Mouse (Mus musculus) limb, embryonic 15.5 days (tissue): Measurements from ENCODE around the gene Shroom1. TPM values are rescaled to one million over a fixed set of nuclear protein-coding genes. Genes with fewer than 3 reads are reported as not detected.

ENCODE experiments used
- ATAC-seq: fragments of 200-750 bp; cut with Nextera tagmentation; 2 replicates; pipeline ENCODE4 v1.8.0; 2017; ENCODE audit warnings: low read depth, moderate TSS enrichment; ENCODE audit not compliant: insufficient number of reproducible peaks, low FRiP score, low TSS enrichment
- H3K27ac ChIP-seq: fragments of 300-500 bp; sonication (generic); 2 replicates; pipeline ENCODE4 v1.5.1; 2015; ENCODE audit warnings: moderate library complexity, mild to moderate bottlenecking, inconsistent platforms
- H3K27me3 ChIP-seq: fragments of 300-500 bp; sonication (generic); 2 replicates; pipeline ENCODE4 v1.6.1; 2015; ENCODE audit warnings: inconsistent platforms
- H3K36me3 ChIP-seq: fragments of 300-500 bp; sonication (generic); 2 replicates; pipeline ENCODE4 v1.6.1; 2015; ENCODE audit warnings: inconsistent platforms
- H3K4me1 ChIP-seq: fragments of 300-500 bp; sonication (generic); 2 replicates; pipeline ENCODE4 v1.6.1; 2015; ENCODE audit warnings: inconsistent platforms
- H3K4me2 ChIP-seq: fragments of 300-500 bp; sonication (generic); 2 replicates; pipeline ENCODE4 v1.6.1; 2015; ENCODE audit warnings: mild to moderate bottlenecking, inconsistent platforms
- H3K4me3 ChIP-seq: fragments of 300-500 bp; sonication (generic); 2 replicates; pipeline ENCODE4 v1.5.1; 2015; ENCODE audit warnings: mild to moderate bottlenecking, inconsistent platforms
- H3K9ac ChIP-seq: fragments of 300-500 bp; sonication (generic); 2 replicates; pipeline ENCODE4 v1.6.1; 2015; ENCODE audit warnings: inconsistent platforms
- H3K9me3 ChIP-seq: fragments of 300-500 bp; sonication (generic); 2 replicates; pipeline ENCODE4 v1.6.1; 2016; ENCODE audit warnings: inconsistent platforms
- WGBS: fragments of 180-500 bp; shearing (Covaris S2); methylation state at CpG from one replicate; pipeline ENCODE4 v1.1.7; 2015; 5-methylcytosine and 5-hydroxymethylcytosine counted together
- microRNA-seq: library from miRNA; unstranded; fragments of <30 nt; microRNA quantifications from one replicate; pipeline ENCODE4, GENCODE M21; 2016
- polyA plus RNA-seq: library from polyadenylated mRNA; unstranded; fragments of >200 nt; fragmentation: Nextera tagmentation; extraction: Ambion mirVana; gene quantifications from 2 replicates; pipeline ENCODE4 v1.2.1, GENCODE M21; 2015

Shroom1 gene
- polyA plus RNA-seq, 1 experiment from 2014 or later: 4.6 TPM

GRCm38 (mm10) chr11:53505026-53505663 is 48.1 kb downstream of the Shroom1 start:
- H3K36me3 ChIP-seq: no peaks in the 10 kb centered on the region
- H3K4me3 ChIP-seq: no peak overlapping the region
- no peak overlapping the region for H3K9ac ChIP-seq
- peaks cover 11% of the 10 kb centered on the region for H3K4me1 ChIP-seq
- ATAC-seq: no peak
- no peaks in the 10 kb centered on the region for H3K9me3 ChIP-seq
- WGBS: 40% methylated on average over 5 of the region's 5 CpGs
- H3K27ac ChIP-seq: no peak overlapping the region
- no peaks in the 10 kb centered on the region for H3K27me3 ChIP-seq
- no peak overlapping the region for H3K4me2 ChIP-seq

DNA sequence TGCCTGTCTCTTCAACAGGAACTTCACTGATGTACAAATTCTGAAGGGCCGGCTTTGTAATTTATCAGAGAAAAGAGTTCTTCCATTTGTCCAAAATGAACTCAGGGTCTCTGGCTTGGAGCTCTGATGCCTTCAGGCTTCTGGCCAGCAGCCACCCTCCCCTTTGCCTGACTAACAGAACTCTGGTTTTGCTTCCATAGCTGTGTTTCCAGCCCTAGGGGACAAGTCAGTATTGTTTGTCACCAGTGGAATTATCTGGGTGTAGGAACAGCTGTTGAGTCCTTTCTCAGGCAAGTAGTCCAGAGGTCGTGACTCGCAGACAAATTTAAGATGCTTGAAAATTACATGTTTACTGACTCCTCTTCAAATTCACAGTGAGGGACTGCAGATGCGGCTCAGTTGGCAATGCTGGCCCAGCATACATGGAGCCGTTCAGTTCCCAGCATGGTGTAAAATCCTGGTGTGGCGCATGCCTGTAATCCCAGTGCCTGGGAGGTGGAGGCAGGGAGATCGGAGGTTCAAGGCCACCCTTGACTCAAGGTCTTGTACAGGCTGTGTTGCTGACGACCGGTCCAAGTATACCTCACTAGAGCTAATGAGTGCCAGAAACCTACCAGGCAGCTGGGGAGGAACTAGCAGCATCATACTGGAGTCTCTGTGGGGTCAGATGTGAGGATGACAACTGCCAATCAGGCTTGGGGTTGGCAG is 50.2 kb downstream of the Shroom1 start:
- Histone ChIP-seq H3K36me3 (no peaks in the 10 kb centered on the region), H3K27me3 (no peaks in the 10 kb centered on the region), H3K27ac (no peak overlapping the region), H3K4me3 (no peak overlapping the region), H3K9ac (no peak overlapping the region), H3K9me3 (no peaks in the 10 kb centered on the region), H3K4me1 (peaks cover 5% of the 10 kb centered on the region), H3K4me2 (no peak overlapping the region)
- WGBS: 79% methylated on average over 9 of the region's 9 CpGs
- ATAC-seq: no peak

DNA sequence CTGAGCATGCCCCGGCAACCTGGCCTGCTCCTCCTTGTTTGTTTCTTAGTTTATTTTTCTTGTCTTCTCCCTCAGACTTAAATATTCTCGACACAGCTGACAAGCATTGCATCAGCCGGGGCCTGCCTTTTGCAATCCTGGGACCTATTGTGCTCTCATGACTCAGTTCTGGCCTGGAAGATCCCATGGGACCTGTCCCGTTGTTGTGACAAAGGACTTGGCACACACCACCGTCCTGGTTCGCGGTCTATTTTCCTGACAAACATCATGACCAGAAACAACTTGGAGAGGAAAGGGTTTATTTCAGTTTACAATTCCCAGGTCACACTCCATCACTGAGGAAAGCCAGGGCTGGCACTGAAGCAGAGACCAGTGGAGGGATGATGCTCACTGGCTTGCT is 51.1 kb downstream of the Shroom1 start:
- Histone ChIP-seq H3K4me3 (no peak overlapping the region), H3K27me3 (no peaks in the 10 kb centered on the region), H3K9ac (no peak overlapping the region), H3K27ac (no peak overlapping the region), H3K36me3 (no peaks in the 10 kb centered on the region), H3K4me1 (peaks cover 5% of the 10 kb centered on the region), H3K4me2 (no peak overlapping the region), H3K9me3 (no peaks in the 10 kb centered on the region)
- no peak for ATAC-seq
- WGBS: 61% methylated on average over 7 of the region's 7 CpGs

- no peak overlapping the region for H3K4me3 ChIP-seq
- no peak overlapping the region for H3K9ac ChIP-seq
- H3K27ac ChIP-seq: no peak overlapping the region
- no peaks in the 10 kb centered on the region for H3K36me3 ChIP-seq
- WGBS: 45% methylated on average over 3 of the region's 3 CpGs
- H3K4me1 ChIP-seq: peaks cover 5% of the 10 kb centered on the region
- no peak overlapping the region for H3K4me2 ChIP-seq
- no peaks in the 10 kb centered on the region for H3K9me3 ChIP-seq
- H3K27me3 ChIP-seq: no peaks in the 10 kb centered on the region
- no peak for ATAC-seq
These were observed 51.6 kb downstream of the Shroom1 start for GRCm38 (mm10) chr11:53508591-53508990.

GRCm38 (mm10) chr11:53510351-53510750 is 53.3 kb downstream of the Shroom1 start:
- Histone ChIP-seq H3K4me2 (no peak overlapping the region), H3K4me3 (no peak overlapping the region), H3K27ac (no peak overlapping the region), H3K27me3 (no peaks in the 10 kb centered on the region), H3K4me1 (peaks cover under 1% of the 10 kb centered on the region; the same call in 1 of the 2 replicates), H3K36me3 (no peaks in the 10 kb centered on the region), H3K9ac (no peak overlapping the region), H3K9me3 (no peaks in the 10 kb centered on the region)
- 41% methylated on average over 5 of the region's 5 CpGs for WGBS
- no peak for ATAC-seq

DNA sequence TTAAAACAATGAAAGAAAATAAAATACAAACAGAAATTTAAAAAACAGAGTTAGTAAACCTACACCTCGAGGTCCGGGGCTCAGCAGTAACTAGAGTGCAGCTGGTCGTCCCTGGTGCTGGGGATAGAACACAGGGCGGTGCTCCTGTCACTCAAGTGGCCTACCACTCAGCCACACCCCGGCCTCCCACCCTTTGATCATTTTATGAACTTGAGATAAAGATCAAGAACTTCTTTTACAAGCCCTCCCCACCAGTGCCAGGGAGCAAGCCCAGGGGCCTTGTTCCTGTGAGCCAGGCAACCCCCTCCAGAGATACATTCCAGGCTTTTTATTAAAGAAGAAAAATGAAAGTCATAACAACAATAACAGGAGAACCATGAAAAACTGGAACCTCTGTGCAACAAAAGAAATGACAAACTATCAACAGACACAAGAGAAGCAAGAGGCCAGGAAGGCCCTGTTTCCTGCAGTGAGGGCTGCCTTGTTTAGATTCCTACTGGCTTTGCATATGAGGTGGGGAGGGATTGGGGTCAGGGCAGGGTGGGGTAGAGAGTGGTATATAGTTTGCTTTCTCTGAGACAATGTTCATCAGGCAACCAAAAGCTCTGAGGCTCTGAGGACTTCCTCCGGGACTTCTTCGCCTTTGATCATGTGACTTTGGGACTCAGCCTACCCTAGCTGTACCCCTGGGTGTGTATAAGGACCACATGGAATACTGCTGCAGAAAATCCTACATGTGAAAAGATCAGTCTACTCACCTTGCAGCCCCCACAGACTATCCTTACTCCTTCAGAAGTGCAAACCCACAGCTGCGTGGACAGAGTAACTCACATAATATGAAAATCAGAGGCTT is 60.0 kb downstream of the Shroom1 start:
- no peak overlapping the region for H3K9ac ChIP-seq
- ATAC-seq: no peak
- H3K36me3 ChIP-seq: no peaks in the 10 kb centered on the region
- H3K4me2 ChIP-seq: no peak overlapping the region
- H3K9me3 ChIP-seq: no peaks in the 10 kb centered on the region
- 36% methylated on average over 8 of the region's 8 CpGs for WGBS
- H3K27me3 ChIP-seq: no peaks in the 10 kb centered on the region
- no peak overlapping the region for H3K4me3 ChIP-seq
- peaks cover 29% of the 10 kb centered on the region for H3K4me1 ChIP-seq
- H3K27ac ChIP-seq: peak overlapping the region; percentile 40

Small RNA genes within 50 kb of the gene (microRNA-seq; reads per million reads assigned to microRNA genes)
- gene Mir6920: not detected

Other genes with a start within 250 kb of the Shroom1 start
- 66.2 and 73.6 TPM in 2 replicates for gene Hspa4, start 156.7 kb upstream of the Shroom1 start, polyA plus RNA-seq
- 17.8 and 18.4 TPM in 2 replicates for gene Zcchc10, start 132.5 kb upstream of the Shroom1 start, polyA plus RNA-seq
- gene Aff4, start 106.4 kb upstream of the Shroom1 start, polyA plus RNA-seq: 38.5 and 50.7 TPM in 2 replicates
- gene Leap2, start 34.0 kb upstream of the Shroom1 start, polyA plus RNA-seq: not detected in 2 replicates
- 477 and 501 TPM in 2 replicates for gene Uqcrq, start 26.4 kb upstream of the Shroom1 start, polyA plus RNA-seq
- gene Gdf9, start 26.2 kb upstream of the Shroom1 start, polyA plus RNA-seq: 2.6 and 2.8 TPM in 2 replicates
- gene Gm10447, start 95 bp upstream of the Shroom1 start, polyA plus RNA-seq: 0.10 TPM in 2 replicates
- not detected in 2 replicates for gene Gm9837, start 13.3 kb downstream of the Shroom1 start, polyA plus RNA-seq
- gene Gm9945, start 23.0 kb downstream of the Shroom1 start, polyA plus RNA-seq: not detected in 2 replicates
- 0.21 and 0.28 TPM in 2 replicates for gene Sowaha, start 23.1 kb downstream of the Shroom1 start, polyA plus RNA-seq
- 54.9 and 55.4 TPM in 2 replicates for gene Sept8, start 62.1 kb downstream of the Shroom1 start, polyA plus RNA-seq
- 69.2 and 82.2 TPM in 2 replicates for gene Kif3a, start 110.2 kb downstream of the Shroom1 start, polyA plus RNA-seq
- 1.8 and 2.6 TPM in 2 replicates for gene Il4, start 161.5 kb downstream of the Shroom1 start, polyA plus RNA-seq
- gene Il13, start 177.5 kb downstream of the Shroom1 start, polyA plus RNA-seq: not detected in 2 replicates